Mouse (Mus musculus) cerebellum, adult 9-10 months (tissue): Measurements from ENCODE around the gene L3mbtl1.

Experiments
- DNase-seq: peaks from one replicate; pipeline ENCODE4 v3.0.0; 2022

Gene L3mbtl1

GRCm38 (mm10) chr2:162946964-162947363 is 3.7 kb downstream of the L3mbtl1 start:
- no peak for DNase-seq

GRCm38 (mm10) chr2:162947736-162948135 is 4.5 kb downstream of the L3mbtl1 start:
- DNase-seq, result peak; percentile 44

GRCm38 (mm10) chr2:162948221-162948620 is 4.9 kb downstream of the L3mbtl1 start:
- DNase-seq, result no peak

- DNase-seq, result no peak
These were observed 7.5 kb downstream of the L3mbtl1 start for GRCm38 (mm10) chr2:162950776-162951175.

- no peak for DNase-seq
These were observed 13.6 kb downstream of the L3mbtl1 start for GRCm38 (mm10) chr2:162956843-162957242.

- DNase-seq, result no peak
These were observed 18.0 kb downstream of the L3mbtl1 start for GRCm38 (mm10) chr2:162961321-162961720.

GRCm38 (mm10) chr2:162966734-162967133 is 23.5 kb downstream of the L3mbtl1 start:
- DNase-seq, result no peak

- no peak for DNase-seq
These were observed 25.1 kb downstream of the L3mbtl1 start for GRCm38 (mm10) chr2:162968357-162968756.

GRCm38 (mm10) chr2:162969101-162969500 is 25.8 kb downstream of the L3mbtl1 start:
- no peak for DNase-seq

GRCm38 (mm10) chr2:162970896-162971295 is 27.6 kb downstream of the L3mbtl1 start:
- no peak for DNase-seq

- DNase-seq, result no peak
These were observed 29.5 kb downstream of the L3mbtl1 start for GRCm38 (mm10) chr2:162972752-162973151.

- no peak for DNase-seq
These were observed 29.9 kb downstream of the L3mbtl1 start for GRCm38 (mm10) chr2:162973206-162973605.

GRCm38 (mm10) chr2:162973637-162974036 is 30.4 kb downstream of the L3mbtl1 start:
- no peak for DNase-seq

- no peak for DNase-seq
These were observed 32.0 kb downstream of the L3mbtl1 start for GRCm38 (mm10) chr2:162975157-162975775.

GRCm38 (mm10) chr2:162976001-162976400 is 32.7 kb downstream of the L3mbtl1 start:
- DNase-seq, result no peak

GRCm38 (mm10) chr2:162984381-162984780 is 41.1 kb downstream of the L3mbtl1 start:
- DNase-seq, result no peak

- no peak for DNase-seq
These were observed 42.7 kb downstream of the L3mbtl1 start for GRCm38 (mm10) chr2:162985923-162986322.

GRCm38 (mm10) chr2:162986764-162987163 is 43.5 kb downstream of the L3mbtl1 start:
- no peak for DNase-seq

GRCm38 (mm10) chr2:162987218-162987617 is 43.9 kb downstream of the L3mbtl1 start, which contains the start of gene Sgk2:
TSS of gene Sgk2 (plus strand) at chr2:162987330.
- DNase-seq, result no peak

GRCm38 (mm10) chr2:162988235-162988634 is 45.0 kb downstream of the L3mbtl1 start:
- DNase-seq, result no peak

- peak; percentile 6 for DNase-seq
These were observed 48.3 kb downstream of the L3mbtl1 start for GRCm38 (mm10) chr2:162991394-162992083.

- DNase-seq, result no peak
These were observed 48.8 kb downstream of the L3mbtl1 start for GRCm38 (mm10) chr2:162992084-162992437.

GRCm38 (mm10) chr2:162993881-162994616 is 50.8 kb downstream of the L3mbtl1 start:
- DNase-seq, result no peak
